Mouse (Mus musculus): ENCODE data around the gene Atf3. TPM values are rescaled to one million over a fixed set of nuclear protein-coding genes. Genes with fewer than 3 reads are reported as not detected.
A peak's percentile ranks its signal among the peaks of the same experiment; 100 is the strongest.

Gene Atf3
- total RNA-seq, 2 experiments from 2014 or later: 0.79 to 0.90 TPM

- DNase-seq (ENCODE audit: low spot score in 2 of 2): no peak
Observed at GRCm38 (mm10) chr1:191230355-191230931, 12.6 kb upstream of the Atf3 start.

- no peak for DNase-seq (ENCODE audit: low spot score in 2 of 2)
Observed at GRCm38 (mm10) chr1:191226570-191226969, 8.7 kb upstream of the Atf3 start.

GRCm38 (mm10) chr1:191225771-191226170 is 7.9 kb upstream of the Atf3 start:
- no peak for DNase-seq (ENCODE audit: low spot score in 2 of 2)

- DNase-seq (ENCODE audit: low spot score in 2 of 2): no peak
Observed at GRCm38 (mm10) chr1:191224981-191225703, 7.3 kb upstream of the Atf3 start.

- DNase-seq (ENCODE audit: low spot score in 2 of 2): peak; percentile 91 to 92
Observed at GRCm38 (mm10) chr1:191224302-191224980, 6.6 kb upstream of the Atf3 start.

GRCm38 (mm10) chr1:191223930-191224301 is 6.1 kb upstream of the Atf3 start:
- DNase-seq (ENCODE audit: low spot score in 2 of 2): no peak

GRCm38 (mm10) chr1:191222031-191222430 is 4.2 kb upstream of the Atf3 start:
- no peak for DNase-seq (ENCODE audit: low spot score in 2 of 2)

GRCm38 (mm10) chr1:191220588-191220987 is 2.7 kb upstream of the Atf3 start:
- DNase-seq (ENCODE audit: low spot score in 2 of 2): no peak

- no peak for DNase-seq (ENCODE audit: low spot score in 2 of 2)
Observed at GRCm38 (mm10) chr1:191219748-191220147, 1.9 kb upstream of the Atf3 start.

GRCm38 (mm10) chr1:191218583-191218982 is 744 bp upstream of the Atf3 start:
- DNase-seq (ENCODE audit: low spot score in 2 of 2): no peak

GRCm38 (mm10) chr1:191215776-191216661 is 1.8 kb downstream of the Atf3 start:
- DNase-seq (ENCODE audit: low spot score in 2 of 2): no peak

GRCm38 (mm10) chr1:191211096-191211495 is 6.7 kb downstream of the Atf3 start:
- no peak for DNase-seq (ENCODE audit: low spot score in 2 of 2)

GRCm38 (mm10) chr1:191205791-191206190 is 12.0 kb downstream of the Atf3 start:
- no peak for DNase-seq (ENCODE audit: low spot score in 2 of 2)

- DNase-seq (ENCODE audit: low spot score in 2 of 2): no peak
Observed at GRCm38 (mm10) chr1:191204876-191205275, 13.0 kb downstream of the Atf3 start.

GRCm38 (mm10) chr1:191203496-191203895 is 14.3 kb downstream of the Atf3 start:
- no peak for DNase-seq (ENCODE audit: low spot score in 2 of 2)

- no peak for DNase-seq (ENCODE audit: low spot score in 2 of 2)
Observed at GRCm38 (mm10) chr1:191202208-191202952, 15.5 kb downstream of the Atf3 start.

- DNase-seq (ENCODE audit: low spot score in 2 of 2): no peak
Observed at GRCm38 (mm10) chr1:191200816-191201602, 16.8 kb downstream of the Atf3 start.

- DNase-seq (ENCODE audit: low spot score in 2 of 2): no peak
Observed at GRCm38 (mm10) chr1:191197916-191198315, 19.9 kb downstream of the Atf3 start.

GRCm38 (mm10) chr1:191196016-191196415 is 21.8 kb downstream of the Atf3 start:
- no peak for DNase-seq (ENCODE audit: low spot score in 2 of 2)

Data from layer of hippocampus, postnatal 14 days (tissue).